Mouse (Mus musculus) intestine, postnatal 0 days (tissue): ENCODE results near the gene Zbtb43. TPM values are rescaled to one million over a fixed set of nuclear protein-coding genes. Genes with fewer than 3 reads are reported as not detected.

ENCODE experiments used
- ATAC-seq: fragments of 200-750 bp; cut with Nextera tagmentation; 2 replicates; pipeline ENCODE4 v1.8.0; 2017; ENCODE audit warnings: mild to moderate bottlenecking, moderate TSS enrichment, moderate library complexity
- H3K27ac ChIP-seq: fragments of 300-500 bp; sonication (generic); 2 replicates; pipeline ENCODE4 v1.5.1; 2014; ENCODE audit warnings: mild to moderate bottlenecking, low read depth, low read length, moderate library complexity
- H3K27me3 ChIP-seq: fragments of 300-500 bp; sonication (generic); replicated peaks from 2 replicates; pipeline ENCODE4 v1.6.1; 2014; ENCODE audit warnings: low read length, mixed read lengths; ENCODE audit not compliant: control insufficient read depth, insufficient read depth
- H3K36me3 ChIP-seq: fragments of 300-500 bp; sonication (generic); 2 replicates; pipeline ENCODE4 v1.6.1; 2014; ENCODE audit warnings: mild to moderate bottlenecking, moderate library complexity; ENCODE audit not compliant: control insufficient read depth, insufficient read depth
- H3K4me1 ChIP-seq: fragments of 300-500 bp; sonication (generic); replicated peaks from 2 replicates; pipeline ENCODE4 v1.6.1; 2014; ENCODE audit warnings: antibody characterized with exemption, low read length, mixed read lengths; ENCODE audit not compliant: control insufficient read depth, insufficient read depth
- H3K4me2 ChIP-seq: fragments of 300-500 bp; sonication (generic); replicated peaks from 2 replicates; pipeline ENCODE4 v1.6.1; 2014; ENCODE audit warnings: low read depth, mild to moderate bottlenecking, moderate library complexity
- H3K4me3 ChIP-seq: fragments of 300-500 bp; sonication (generic); 2 replicates; pipeline ENCODE4 v1.5.1; 2014; ENCODE audit warnings: low read depth, low read length
- H3K9ac ChIP-seq: fragments of 300-500 bp; sonication (generic); 2 replicates; pipeline ENCODE4 v1.6.1; 2014; ENCODE audit warnings: mild to moderate bottlenecking, low read depth, low read length
- H3K9me3 ChIP-seq: fragments of 300-500 bp; sonication (generic); 2 replicates; pipeline ENCODE4 v1.6.1; 2016; ENCODE audit warnings: mixed run types; ENCODE audit not compliant: control insufficient read depth
- CTCF ChIP-seq: sonication (generic); IDR thresholded peaks from 2 replicates; pipeline ENCODE4 v1.5.1; 2016; ENCODE audit warnings: low read depth, mild to moderate bottlenecking, control low read depth, antibody characterized with exemption, moderate library complexity
- WGBS: fragments of 180-500 bp; shearing (Covaris S2); extraction: QIAGEN DNeasy Blood & Tissue Kit; methylation state at CpG from one replicate; pipeline ENCODE4 v1.1.7; 2014; 5-methylcytosine and 5-hydroxymethylcytosine counted together
- polyA plus RNA-seq: library from polyadenylated mRNA; unstranded; fragments of >200 nt; fragmentation: Nextera tagmentation; extraction: Ambion mirVana; gene quantifications from 2 replicates; pipeline ENCODE4 v1.2.1, GENCODE M21; 2015

Zbtb43 gene
- polyA plus RNA-seq, 1 experiment from 2014 or later: 9.3 TPM

DNA sequence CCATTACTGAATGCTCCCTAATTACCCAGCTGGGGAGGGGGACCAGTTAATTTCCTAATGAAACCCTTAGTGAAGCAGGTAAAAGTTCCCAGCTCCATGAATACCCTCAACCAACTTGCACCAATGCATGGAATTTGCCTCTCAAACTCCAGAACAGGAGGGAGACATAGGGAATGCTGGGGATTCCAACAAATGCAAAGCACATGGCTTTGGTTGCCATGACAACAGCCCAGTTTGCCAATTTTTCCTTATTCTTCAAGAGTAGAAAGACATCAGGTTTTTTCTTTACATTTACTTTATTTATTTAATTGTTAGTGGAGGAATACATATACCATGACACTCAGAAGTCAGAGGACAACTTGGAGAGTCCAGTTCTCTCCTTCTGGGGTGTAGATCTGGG lies 7.6 kb upstream of the Zbtb43 start:
- Histone ChIP-seq H3K27ac (no peak overlapping the region), H3K4me2 (no peak overlapping the region), H3K4me3 (no peak overlapping the region), H3K27me3 (0 out of 2 replicates have a peak, but pooled peaks cover 3% of the 10 kb centered on the region), H3K9me3 (0 out of 2 replicates have a peak, but pooled peaks cover 3% of the 10 kb centered on the region), H3K4me1 (no peaks in the 10 kb centered on the region), H3K9ac (no peak overlapping the region), H3K36me3 (no peaks in the 10 kb centered on the region)
- no peak for TF ChIP-seq CTCF
- no peak for ATAC-seq

DNA sequence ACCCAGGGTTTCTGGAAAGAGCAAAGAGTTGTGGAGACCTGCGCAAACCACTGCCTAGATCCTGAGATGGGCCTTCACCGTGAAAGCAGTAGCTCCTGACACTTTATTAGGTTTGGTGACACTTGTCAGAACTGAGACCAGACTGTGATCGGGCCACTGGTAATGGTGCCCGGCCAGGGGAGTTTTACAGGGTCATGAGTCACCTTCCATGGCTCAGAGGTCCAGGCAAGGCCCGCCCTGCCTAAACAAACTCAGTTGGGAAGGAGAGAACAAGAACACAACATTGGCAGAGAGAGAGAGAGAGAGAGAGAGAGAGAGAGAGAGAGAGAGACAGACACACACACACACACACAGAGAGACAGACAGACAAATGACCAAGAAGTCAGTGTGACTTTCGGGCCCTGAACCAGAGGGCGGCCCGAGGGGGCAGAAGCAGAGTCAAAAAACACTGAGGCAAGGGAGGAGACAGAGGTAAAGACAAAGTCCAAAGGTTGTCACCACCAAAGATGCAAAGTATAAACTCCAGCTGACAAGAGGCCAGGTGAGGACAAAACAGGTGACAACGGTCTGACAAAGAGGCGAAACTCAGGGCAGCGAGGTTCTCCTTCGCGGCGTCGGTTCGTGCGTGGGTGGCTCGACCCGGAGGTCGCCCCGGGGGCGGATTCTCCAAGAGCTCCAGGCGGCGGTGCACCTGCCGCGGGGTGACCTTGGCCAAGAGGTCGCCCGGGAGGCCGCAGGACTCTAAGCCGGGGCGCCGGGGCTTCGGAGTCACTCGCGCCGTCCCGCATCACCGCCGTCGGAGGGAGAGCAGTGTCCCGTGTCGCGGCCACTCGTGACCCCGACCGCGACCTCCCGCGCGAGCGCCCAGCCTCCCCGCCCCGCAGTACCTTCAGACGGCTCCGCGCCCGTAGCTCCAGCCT lies 553 bp downstream of the Zbtb43 start:
- Histone ChIP-seq H3K27ac (peak overlapping the region; percentile 96), H3K4me3 (peak overlapping the region; percentile 90), H3K9me3 (no peaks in the 10 kb centered on the region), H3K36me3 (peaks cover 4% of the 10 kb centered on the region; the same call in 1 of the 2 replicates), H3K9ac (peak overlapping the region; percentile 95), H3K4me1 (peaks cover 3% of the 10 kb centered on the region; the same call in 1 of the 2 replicates), H3K27me3 (no peaks in the 10 kb centered on the region), H3K4me2 (peak overlapping the region; percentile 84)
- ATAC-seq: peak; percentile 74
- TF ChIP-seq CTCF: no peak
- WGBS: 3% methylated on average over 36 of the region's 57 CpGs

DNA sequence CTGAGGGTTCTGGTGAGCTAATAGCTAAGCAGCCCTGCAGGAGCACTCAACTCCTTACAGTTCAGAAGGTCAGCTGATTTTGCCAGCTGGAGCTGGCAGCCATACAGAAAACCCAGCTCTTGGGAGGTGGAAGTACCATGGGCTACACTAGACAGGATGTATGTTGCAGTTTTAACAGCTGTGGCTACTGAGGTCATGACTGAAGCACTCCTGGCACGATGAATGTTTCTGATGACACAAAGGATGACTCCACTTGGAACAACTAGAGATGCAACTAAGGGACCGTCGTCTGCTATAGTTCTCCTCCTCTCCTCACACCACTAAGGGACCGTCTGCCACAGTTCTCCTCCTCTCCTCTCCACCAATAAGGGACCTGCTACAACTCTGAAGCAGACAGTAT lies 2.4 kb downstream of the Zbtb43 start:
- Histone ChIP-seq H3K4me3 (no peak overlapping the region), H3K27ac (no peak overlapping the region), H3K9me3 (no peaks in the 10 kb centered on the region), H3K4me1 (peaks cover 3% of the 10 kb centered on the region; the same call in 1 of the 2 replicates), H3K9ac (no peak overlapping the region), H3K27me3 (no peaks in the 10 kb centered on the region), H3K4me2 (peak overlapping the region; percentile 84; the same call in 1 of the 2 replicates), H3K36me3 (peaks cover 15% of the 10 kb centered on the region)
- ATAC-seq: no peak
- no peak for TF ChIP-seq CTCF
- WGBS: 55% methylated on average over 4 of the region's 4 CpGs

DNA sequence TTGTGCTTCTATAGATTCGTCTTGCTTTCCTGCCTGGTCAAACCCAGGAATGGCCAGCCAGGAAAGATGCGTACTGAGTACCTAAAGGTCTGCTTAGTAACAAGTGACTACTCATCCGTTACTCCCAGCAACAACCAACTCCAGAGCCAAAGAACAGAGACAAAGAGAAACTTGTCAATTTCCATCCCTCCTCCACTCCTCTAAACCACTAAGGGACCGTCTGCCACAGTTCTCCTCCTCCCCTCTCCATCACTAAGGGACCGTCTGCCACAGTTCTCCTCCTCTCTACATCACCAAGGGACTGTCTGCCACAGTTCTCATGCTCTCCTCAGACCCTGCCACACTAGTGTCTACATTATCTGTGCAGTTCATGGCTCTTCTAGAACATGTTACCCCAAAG lies 3.1 kb downstream of the Zbtb43 start:
- no peaks in the 10 kb centered on the region for H3K9me3 ChIP-seq
- no peak overlapping the region for H3K4me2 ChIP-seq
- no peaks in the 10 kb centered on the region for H3K27me3 ChIP-seq
- no peak overlapping the region for H3K4me3 ChIP-seq
- WGBS: 86% methylated on average over 5 of the region's 5 CpGs
- H3K27ac ChIP-seq: no peak overlapping the region
- H3K4me1 ChIP-seq: peaks cover 3% of the 10 kb centered on the region; the same call in 1 of the 2 replicates
- no peak for TF ChIP-seq CTCF
- no peak overlapping the region for H3K9ac ChIP-seq
- peaks cover 15% of the 10 kb centered on the region for H3K36me3 ChIP-seq
- no peak for ATAC-seq

DNA sequence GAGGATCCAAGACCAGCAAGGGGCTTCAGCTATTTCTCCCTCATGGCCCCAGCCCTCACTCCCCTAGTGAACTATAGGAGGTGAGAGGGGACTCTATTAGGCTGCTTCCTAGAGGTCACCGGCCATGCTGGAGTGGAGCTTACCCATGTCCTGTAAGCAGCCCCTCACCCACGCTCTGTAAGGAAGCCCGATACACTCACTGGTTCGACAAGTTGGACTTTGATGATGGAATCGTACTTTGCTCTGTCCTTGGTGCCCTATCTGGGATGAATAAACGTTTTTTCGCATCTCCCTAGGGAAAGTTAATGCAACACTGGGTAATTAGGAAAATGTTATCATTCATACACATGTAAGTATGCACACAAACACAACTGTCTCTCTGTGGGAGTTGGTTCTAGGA lies 6.3 kb downstream of the Zbtb43 start:
- 67% methylated on average over 7 of the region's 7 CpGs for WGBS
- peaks cover 18% of the 10 kb centered on the region for H3K36me3 ChIP-seq

DNA sequence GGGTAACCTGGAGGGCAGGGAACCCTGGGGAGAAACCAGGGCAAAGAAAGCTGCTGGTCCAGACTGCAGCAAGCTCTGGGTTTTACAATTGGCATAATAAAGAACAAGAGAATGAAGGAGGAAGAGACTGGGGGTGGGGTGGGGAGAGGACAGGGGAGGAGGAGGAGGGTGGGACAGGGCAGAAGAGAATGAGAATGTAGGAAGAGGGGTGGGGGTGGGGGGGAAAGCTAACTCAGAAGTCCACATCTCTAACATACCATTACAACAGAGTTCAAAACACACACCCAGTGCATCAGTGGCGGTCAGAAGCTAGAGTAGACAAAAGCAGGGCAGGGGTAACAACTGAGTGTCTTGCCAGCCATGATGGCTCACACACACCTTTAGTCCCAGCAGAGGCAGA lies 7.3 kb downstream of the Zbtb43 start:
- no peak for TF ChIP-seq CTCF
- no peak overlapping the region for H3K27ac ChIP-seq
- H3K36me3 ChIP-seq: peaks cover 21% of the 10 kb centered on the region
- no peaks in the 10 kb centered on the region for H3K27me3 ChIP-seq
- WGBS: 90% methylated on average over 1 of the region's 1 CpGs
- H3K4me1 ChIP-seq: peaks cover 3% of the 10 kb centered on the region; the same call in 1 of the 2 replicates
- H3K4me2 ChIP-seq: no peak overlapping the region
- H3K9me3 ChIP-seq: no peaks in the 10 kb centered on the region
- no peak for ATAC-seq
- no peak overlapping the region for H3K9ac ChIP-seq
- no peak overlapping the region for H3K4me3 ChIP-seq

More for the DNA sequence above, 6.3 kb downstream of the Zbtb43 start:
- Histone ChIP-seq H3K27ac (no peak overlapping the region; the same call in 1 of the 2 replicates), H3K4me1 (peaks cover 3% of the 10 kb centered on the region; the same call in 1 of the 2 replicates), H3K9me3 (no peaks in the 10 kb centered on the region), H3K9ac (no peak overlapping the region), H3K27me3 (no peaks in the 10 kb centered on the region), H3K4me3 (no peak overlapping the region), H3K4me2 (no peak overlapping the region)
- ATAC-seq: no peak
- TF ChIP-seq CTCF: no peak
